Comparison of ENCODE assay signal across 9 mouse cellular contexts in genomic region chr3:32670196-32670595, GRCm38 (mm10).
"Had no signal": no experiment of that assay in that cellular context is flagged by ENCODE, and none has a peak within 500 bp of the region (broad histone marks: within the 10 kb centered on the region; RNA-seq: fewer than 3 reads in every experiment).

No protein-coding gene starts in this region.

- DNase-seq: kidney, postnatal 14 days; layer of hippocampus, adult 9-11 months; liver, embryonic 13.5 days; lung, adult 2 months; lung, postnatal 14 days; lung, postnatal 4 days; midbrain, embryonic 14.5 days; thymus, adult 18-20 months; thymus, postnatal 36 days had no signal

- H3K4me3 ChIP-seq: liver, embryonic 13.5 days had no signal

- H3K27ac ChIP-seq: liver, embryonic 13.5 days had no signal
